ENCODE assay signal across 8 mouse cellular contexts in genomic region chr1:86527599-86528486, GRCm38 (mm10). TPM values are rescaled to one million over a fixed set of nuclear protein-coding genes. Genes with fewer than 3 reads are reported as not detected.
DNase-seq lines count a peak whose midpoint lies in the region; ATAC-seq and TF ChIP-seq lines count a peak whose summit lies in the region.

No protein-coding gene starts in this region.

- peaks cover 4% of the 10 kb centered on the region; the same call in 1 of the 2 replicates for H3K4me1 ChIP-seq in bone marrow, adult 2 months (ENCODE audit: control insufficient read depth, insufficient read depth, low read length)
- peaks cover 7% of the 10 kb centered on the region; the same call in 1 of the 2 replicates for H3K4me1 ChIP-seq in embryonic fibroblast, embryonic 13.5 days (ENCODE audit: control insufficient read depth, insufficient read depth, low read length)
- H3K4me1 ChIP-seq in heart, embryonic 10.5 days: peaks cover 55% of the 10 kb centered on the region
- H3K4me1 ChIP-seq in kidney, embryonic 14.5 days (ENCODE audit: control insufficient read depth, insufficient read depth, low read length): peaks cover 17% of the 10 kb centered on the region
- H3K4me1 ChIP-seq in limb, embryonic 15.5 days: peaks cover 43% of the 10 kb centered on the region
- H3K4me1 ChIP-seq in midbrain, embryonic 16.5 days (ENCODE audit: control insufficient read depth, insufficient read depth, low read length): peaks cover 40% of the 10 kb centered on the region
- H3K4me1 ChIP-seq in spleen, adult 2 months (ENCODE audit: control insufficient read depth, insufficient read depth, insufficient read length): peaks cover 13% of the 10 kb centered on the region

- peak overlapping the region; percentile 100 for H3K9ac ChIP-seq in kidney, embryonic 14.5 days (ENCODE audit: low read depth, low read length)
- H3K9ac ChIP-seq in limb, embryonic 15.5 days: peak overlapping the region; percentile 100
- H3K9ac ChIP-seq in midbrain, embryonic 16.5 days (ENCODE audit: low read depth, low read length): peak overlapping the region; percentile 99

- H3K4me2 ChIP-seq in kidney, embryonic 14.5 days (replicated peaks; ENCODE audit: low read depth, low read length): peak overlapping the region; percentile 86
- H3K4me2 ChIP-seq in limb, embryonic 15.5 days: peak overlapping the region; percentile 76
- H3K4me2 ChIP-seq in midbrain, embryonic 16.5 days (ENCODE audit: low read length): peak overlapping the region; percentile 94

- peak; percentile 43; the same call in 1 of the 2 replicates for TF ChIP-seq POLR2A in bone marrow, adult 2 months (IDR thresholded peaks at IDR 0.05; ENCODE audit: borderline replicate concordance, control insufficient read depth, low read depth, low read length)
- 0 out of 2 replicates have a peak, but pooled peaks have one; percentile 19 for TF ChIP-seq POLR2A in embryonic fibroblast, embryonic 13.5 days (IDR thresholded peaks at IDR 0.05; ENCODE audit: low read depth, low read length)
- TF ChIP-seq POLR2A in spleen, adult 2 months (IDR thresholded peaks at IDR 0.05; ENCODE audit: low read depth, low read length): no peak

- H3K36me3 ChIP-seq in heart, embryonic 10.5 days: peaks cover 31% of the 10 kb centered on the region
- H3K36me3 ChIP-seq in kidney, embryonic 14.5 days (ENCODE audit: control insufficient read depth, insufficient read depth, low read length): peaks cover 28% of the 10 kb centered on the region
- H3K36me3 ChIP-seq in limb, embryonic 15.5 days: peaks cover 17% of the 10 kb centered on the region
- peaks cover 7% of the 10 kb centered on the region for H3K36me3 ChIP-seq in midbrain, embryonic 16.5 days (ENCODE audit: control insufficient read depth, insufficient read depth, low read length)
- H3K36me3 ChIP-seq in spleen, adult 2 months (ENCODE audit: control insufficient read depth, insufficient read depth, low read length): peaks cover 8% of the 10 kb centered on the region

- no peaks in the 10 kb centered on the region for H3K27me3 ChIP-seq in heart, embryonic 10.5 days (ENCODE audit: insufficient read depth, poor library complexity, severe bottlenecking)
- H3K27me3 ChIP-seq in kidney, embryonic 14.5 days (ENCODE audit: control insufficient read depth, insufficient read depth, low read length): no peaks in the 10 kb centered on the region
- H3K27me3 ChIP-seq in limb, embryonic 15.5 days: no peaks in the 10 kb centered on the region
- no peaks in the 10 kb centered on the region for H3K27me3 ChIP-seq in midbrain, embryonic 16.5 days (ENCODE audit: control insufficient read depth, insufficient read depth, low read depth, low read length)
- no peaks in the 10 kb centered on the region for H3K27me3 ChIP-seq in spleen, adult 2 months (ENCODE audit: control insufficient read depth, insufficient read depth, low read length)

- DNase-seq in 416B (ENCODE audit: low read depth): peak; percentile 84
- peak; percentile 95 for DNase-seq in heart, embryonic 10.5 days (ENCODE audit: low spot score)
- peak; percentile 84 to 90 for DNase-seq in spleen, adult 2 months (ENCODE audit: low read depth in 1 of 2, low spot score in 2 of 2)

- peak overlapping the region; percentile 86 for H3K4me3 ChIP-seq in bone marrow, adult 2 months (replicated peaks; ENCODE audit: control insufficient read depth, low read depth, low read length)
- peak overlapping the region; percentile 96 for H3K4me3 ChIP-seq in embryonic fibroblast, embryonic 13.5 days (ENCODE audit: insufficient read depth, low read length)
- H3K4me3 ChIP-seq in heart, embryonic 10.5 days: peak overlapping the region; percentile 99
- peak overlapping the region; percentile 100 for H3K4me3 ChIP-seq in kidney, embryonic 14.5 days (ENCODE audit: low read length)
- peak overlapping the region; percentile 99 for H3K4me3 ChIP-seq in limb, embryonic 15.5 days
- H3K4me3 ChIP-seq in midbrain, embryonic 16.5 days (ENCODE audit: low read depth, low read length): peak overlapping the region; percentile 99
- H3K4me3 ChIP-seq in spleen, adult 2 months (ENCODE audit: extremely low read depth, insufficient read depth, insufficient read length): peak overlapping the region; percentile 94

- peak overlapping the region; percentile 92 for H3K27ac ChIP-seq in bone marrow, adult 2 months (ENCODE audit: control insufficient read depth, insufficient read depth, low read depth, low read length, poor library complexity)
- H3K27ac ChIP-seq in embryonic fibroblast, embryonic 13.5 days (ENCODE audit: insufficient read depth, low read length): peak overlapping the region; percentile 55
- H3K27ac ChIP-seq in heart, embryonic 10.5 days: peak overlapping the region; percentile 95
- H3K27ac ChIP-seq in kidney, embryonic 14.5 days (ENCODE audit: low read depth, low read length): peak overlapping the region; percentile 95
- H3K27ac ChIP-seq in limb, embryonic 15.5 days: peak overlapping the region; percentile 100
- H3K27ac ChIP-seq in midbrain, embryonic 16.5 days (ENCODE audit: low read length): peak overlapping the region; percentile 100
- peak overlapping the region; percentile 95 for H3K27ac ChIP-seq in spleen, adult 2 months (ENCODE audit: insufficient read depth, low read length)

- TF ChIP-seq CTCF in bone marrow, adult 2 months (IDR thresholded peaks at IDR 0.05; ENCODE audit: control insufficient read depth, insufficient read depth, low read length): peak; percentile 60
- peak; percentile 42; the same call in 1 of the 2 replicates for TF ChIP-seq CTCF in embryonic fibroblast, embryonic 13.5 days (IDR thresholded peaks at IDR 0.05; ENCODE audit: borderline replicate concordance, insufficient read depth, low read length)
- peak; percentile 78 for TF ChIP-seq CTCF in spleen, adult 2 months (IDR thresholded peaks at IDR 0.05; ENCODE audit: extremely low read depth, insufficient read depth, insufficient read length, insufficient replicate concordance)

- ATAC-seq in kidney, embryonic 14.5 days (ENCODE audit: low FRiP score, low TSS enrichment): no peak
- 0 out of 2 replicates have a peak, but pooled peaks have one; percentile 1 for ATAC-seq in limb, embryonic 15.5 days (ENCODE audit: insufficient number of reproducible peaks, low FRiP score, low TSS enrichment, low read depth)
- no peak for ATAC-seq in midbrain, embryonic 16.5 days

- under 1% methylated on average over 89 of the region's 89 CpGs for WGBS in bone marrow, adult 2 months
- under 1% methylated on average over 89 of the region's 89 CpGs for WGBS in heart, embryonic 10.5 days
- under 1% methylated on average over 87 of the region's 89 CpGs for WGBS in kidney, embryonic 14.5 days
- under 1% methylated on average over 89 of the region's 89 CpGs for WGBS in limb, embryonic 15.5 days
- under 1% methylated on average over 80 of the region's 89 CpGs for WGBS in midbrain, embryonic 16.5 days
- under 1% methylated on average over 89 of the region's 89 CpGs for WGBS in spleen, adult 2 months

- H3K9me3 ChIP-seq in heart, embryonic 10.5 days: no peaks in the 10 kb centered on the region
- no peaks in the 10 kb centered on the region for H3K9me3 ChIP-seq in kidney, embryonic 14.5 days (ENCODE audit: control insufficient read depth, low read length)
- no peaks in the 10 kb centered on the region for H3K9me3 ChIP-seq in limb, embryonic 15.5 days
- no peaks in the 10 kb centered on the region for H3K9me3 ChIP-seq in midbrain, embryonic 16.5 days (replicated peaks; ENCODE audit: control insufficient read depth, low read length, poor library complexity, severe bottlenecking)

RNA-seq across cellular contexts. Expression of gene Ptma, which starts 1.3 kb away (rescaled TPM):
- 1,145 and 1,395 TPM in 2 replicates for polyA plus RNA-seq in bone marrow, adult 2 months (2011; ENCODE audit: insufficient read depth, insufficient read length, low replicate concordance, missing spikeins)
- polyA plus RNA-seq in embryonic fibroblast, embryonic 13.5 days (2011; ENCODE audit: insufficient read length, low read depth, missing spikeins): 1,524 and 1,625 TPM in 2 replicates
- 1,013 and 1,650 TPM in 2 replicates for polyA plus RNA-seq in heart, embryonic 10.5 days (2016; fragmentation: Nextera tagmentation; extraction: Ambion mirVana)
- 3,750 and 4,450 TPM in 2 replicates for polyA plus RNA-seq in kidney, embryonic 14.5 days (2014; fragmentation: Nextera tagmentation; extraction: Ambion mirVana)
- polyA plus RNA-seq in limb, embryonic 15.5 days (2015; fragmentation: Nextera tagmentation; extraction: Ambion mirVana): 1,783 and 2,088 TPM in 2 replicates
- 1,375 and 1,671 TPM in 2 replicates for polyA plus RNA-seq in midbrain, embryonic 16.5 days (2015; fragmentation: Nextera tagmentation; extraction: Ambion mirVana)
- polyA plus RNA-seq in spleen, adult 2 months (2012; rRNA removed): 915 and 918 TPM in 2 replicates

RNA-seq across cellular contexts. Expression of gene Pde6d, which starts 54.6 kb away (rescaled TPM):
- 11.2 and 15.6 TPM in 2 replicates for polyA plus RNA-seq in bone marrow, adult 2 months (2011; ENCODE audit: insufficient read depth, insufficient read length, low replicate concordance, missing spikeins)
- 37.0 and 39.9 TPM in 2 replicates for polyA plus RNA-seq in embryonic fibroblast, embryonic 13.5 days (2011; ENCODE audit: insufficient read length, low read depth, missing spikeins)
- polyA plus RNA-seq in heart, embryonic 10.5 days (2016; fragmentation: Nextera tagmentation; extraction: Ambion mirVana): 69.7 and 73.6 TPM in 2 replicates
- polyA plus RNA-seq in kidney, embryonic 14.5 days (2014; fragmentation: Nextera tagmentation; extraction: Ambion mirVana): 65.5 and 71.7 TPM in 2 replicates
- polyA plus RNA-seq in limb, embryonic 15.5 days (2015; fragmentation: Nextera tagmentation; extraction: Ambion mirVana): 65.5 and 66.5 TPM in 2 replicates
- polyA plus RNA-seq in midbrain, embryonic 16.5 days (2015; fragmentation: Nextera tagmentation; extraction: Ambion mirVana): 105 and 109 TPM in 2 replicates
- polyA plus RNA-seq in spleen, adult 2 months (2012; rRNA removed): 11.3 and 11.7 TPM in 2 replicates

RNA-seq across cellular contexts. Expression of gene Cops7b, which starts 54.9 kb away (rescaled TPM):
- polyA plus RNA-seq in bone marrow, adult 2 months (2011; ENCODE audit: insufficient read depth, insufficient read length, low replicate concordance, missing spikeins): 7.3 and 19.4 TPM in 2 replicates
- polyA plus RNA-seq in embryonic fibroblast, embryonic 13.5 days (2011; ENCODE audit: insufficient read length, low read depth, missing spikeins): 23.0 and 30.0 TPM in 2 replicates
- 41.3 and 45.9 TPM in 2 replicates for polyA plus RNA-seq in heart, embryonic 10.5 days (2016; fragmentation: Nextera tagmentation; extraction: Ambion mirVana)
- 40.4 and 45.4 TPM in 2 replicates for polyA plus RNA-seq in kidney, embryonic 14.5 days (2014; fragmentation: Nextera tagmentation; extraction: Ambion mirVana)
- 36.0 and 36.6 TPM in 2 replicates for polyA plus RNA-seq in limb, embryonic 15.5 days (2015; fragmentation: Nextera tagmentation; extraction: Ambion mirVana)
- polyA plus RNA-seq in midbrain, embryonic 16.5 days (2015; fragmentation: Nextera tagmentation; extraction: Ambion mirVana): 63.0 and 64.9 TPM in 2 replicates
- 20.0 and 24.2 TPM in 2 replicates for polyA plus RNA-seq in spleen, adult 2 months (2012; rRNA removed)
